Mouse (Mus musculus): ENCODE data around the gene Ptgdr2.

DNA sequence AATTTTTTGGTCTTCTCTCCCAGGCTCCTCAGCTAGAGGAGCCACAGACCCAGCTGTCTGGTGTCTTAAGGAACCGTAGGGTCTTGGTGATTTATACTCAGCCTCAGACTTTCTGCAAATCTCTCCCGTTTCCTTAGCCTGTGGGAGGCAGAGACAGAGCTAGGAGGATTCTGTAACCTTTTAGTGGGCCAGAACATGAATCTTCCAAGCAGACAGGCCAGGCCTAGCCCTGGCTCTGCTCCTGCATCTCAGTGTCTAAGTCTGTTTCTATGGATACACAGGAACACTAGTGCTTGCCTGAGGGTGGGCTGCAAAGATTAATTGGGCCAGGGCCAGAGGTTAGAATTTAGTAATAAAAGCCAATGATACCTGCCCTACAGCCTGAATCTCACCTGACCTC, 36.2 kb downstream of the Ptgdr2 start:
- TF ChIP-seq CTCF (IDR thresholded peaks at IDR 0.05; ENCODE audit: insufficient read depth, low read depth, low read length) (no peak), POLR2A (IDR thresholded peaks at IDR 0.05; ENCODE audit: insufficient read depth, low read depth, low read length) (no peak)
